Mouse (Mus musculus): ENCODE data around the gene Cdkl3. TPM values are rescaled to one million over a fixed set of nuclear protein-coding genes. Genes with fewer than 3 reads are reported as not detected.
"Not testable (repeated sequence)": the region's sequence is repeated elsewhere in the genome, so short reads cannot be mapped to it uniquely, and the experiment has no call there.

Gene Cdkl3
- total RNA-seq, 4 experiments from 2014 or later, result 2.6 to 5.9 (median 3.0) TPM

DNA sequence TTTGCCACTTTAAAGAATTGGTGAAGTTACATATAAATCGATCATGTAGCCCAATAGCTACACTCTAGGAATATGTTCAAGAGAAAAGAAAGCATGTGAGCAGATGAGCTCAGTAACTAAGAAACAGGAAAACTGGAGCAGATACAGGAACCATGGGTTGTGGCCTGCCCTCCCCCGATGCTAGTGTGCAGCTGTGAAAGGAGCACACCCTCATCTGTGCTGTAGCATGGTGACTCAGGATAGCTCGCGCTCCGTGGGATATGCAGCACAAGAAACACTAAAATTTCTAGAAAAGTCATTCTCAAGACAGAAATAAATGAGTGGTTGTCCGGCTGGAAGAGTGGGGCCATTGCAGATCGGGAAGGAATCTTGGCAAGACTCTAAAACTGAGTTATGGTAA lies 113.1 kb downstream of the Cdkl3 start:
- DNase-seq (ENCODE audit: low spot score in 2 of 2), result no peak

GRCm38 (mm10) chr11:52120415-52120814 lies 116.4 kb downstream of the Cdkl3 start:
- DNase-seq (ENCODE audit: low spot score in 2 of 2), result not testable (repeated sequence)

DNA sequence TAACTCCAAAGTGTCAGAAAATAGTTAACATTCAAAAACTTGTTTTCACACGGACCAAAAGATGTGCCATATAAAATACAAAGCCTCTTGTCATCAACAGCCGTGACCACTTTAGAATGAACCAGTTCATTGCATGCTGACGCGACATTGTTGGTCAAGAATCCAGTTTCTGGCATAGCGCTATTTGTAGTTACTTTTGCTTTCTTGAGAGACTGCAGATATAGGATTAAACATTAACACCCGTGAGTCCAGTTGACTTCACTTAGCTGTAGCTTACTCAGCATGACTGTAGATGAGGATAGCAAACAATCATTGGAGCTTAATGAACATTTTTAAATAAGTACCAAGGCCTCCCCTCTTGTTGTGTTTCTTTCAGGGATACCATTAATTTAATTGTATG lies 118.0 kb downstream of the Cdkl3 start:
- no peak for DNase-seq (ENCODE audit: low spot score in 2 of 2)

DNA sequence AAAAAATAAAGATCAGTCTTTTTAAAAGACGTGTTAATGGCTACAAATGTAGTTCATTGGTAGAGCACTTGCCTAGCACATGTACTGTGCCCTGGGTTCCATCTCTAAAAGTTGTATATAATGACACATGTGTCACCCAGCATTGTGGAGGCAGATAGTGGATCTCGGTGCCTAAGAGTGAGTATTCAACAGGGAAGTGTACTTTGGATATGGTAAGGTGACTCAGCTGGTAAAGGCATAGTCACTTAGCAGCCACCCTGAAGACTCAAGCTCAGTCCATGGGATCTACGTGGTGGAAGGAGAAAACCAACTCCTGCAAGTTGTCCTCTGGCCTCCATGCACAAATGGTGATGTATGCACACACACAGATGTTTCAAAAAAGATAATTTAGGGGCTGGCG lies 120.4 kb downstream of the Cdkl3 start:
- DNase-seq (ENCODE audit: low spot score in 2 of 2), result no peak

DNA sequence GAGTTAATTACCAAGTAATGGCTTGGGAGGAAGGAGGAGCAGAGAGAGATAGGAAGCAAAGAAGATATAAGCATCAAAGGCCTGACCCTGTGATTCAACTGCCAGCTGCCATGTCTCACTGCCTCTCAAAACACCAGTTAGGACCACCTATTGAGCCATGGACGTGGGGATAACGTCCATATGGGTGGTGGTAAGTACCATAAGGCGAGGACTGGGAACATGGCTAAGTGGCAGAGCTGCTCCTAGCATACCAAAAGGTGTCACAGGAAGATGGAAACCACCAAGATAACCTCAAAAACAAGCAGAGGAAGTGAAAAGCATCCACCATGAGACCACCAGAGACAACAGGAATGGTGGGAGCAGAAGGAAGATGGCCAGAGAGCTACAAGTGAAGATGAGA lies 123.1 kb downstream of the Cdkl3 start:
- DNase-seq (ENCODE audit: low spot score in 2 of 2), result no peak

DNA sequence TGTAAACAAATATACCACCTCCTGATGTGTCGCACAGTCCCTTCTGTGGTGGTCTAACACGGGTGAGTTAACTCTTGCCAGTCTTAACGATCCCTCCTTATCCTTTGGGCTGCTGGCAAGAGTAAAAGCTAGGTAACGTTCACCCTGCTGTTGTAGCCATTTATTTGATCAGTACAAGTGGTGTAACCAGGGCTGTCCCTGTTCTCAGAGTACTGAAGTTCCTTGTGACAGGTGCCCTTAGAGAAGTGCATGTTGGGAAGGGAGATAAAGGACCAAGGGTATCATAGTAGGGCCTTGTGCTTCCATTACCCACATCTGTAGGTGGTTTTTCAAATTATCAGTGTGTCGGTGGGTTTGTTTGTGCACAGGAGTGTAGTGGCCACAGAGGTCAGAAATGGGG lies 123.7 kb downstream of the Cdkl3 start:
- no peak for DNase-seq (ENCODE audit: low spot score in 2 of 2)

DNA sequence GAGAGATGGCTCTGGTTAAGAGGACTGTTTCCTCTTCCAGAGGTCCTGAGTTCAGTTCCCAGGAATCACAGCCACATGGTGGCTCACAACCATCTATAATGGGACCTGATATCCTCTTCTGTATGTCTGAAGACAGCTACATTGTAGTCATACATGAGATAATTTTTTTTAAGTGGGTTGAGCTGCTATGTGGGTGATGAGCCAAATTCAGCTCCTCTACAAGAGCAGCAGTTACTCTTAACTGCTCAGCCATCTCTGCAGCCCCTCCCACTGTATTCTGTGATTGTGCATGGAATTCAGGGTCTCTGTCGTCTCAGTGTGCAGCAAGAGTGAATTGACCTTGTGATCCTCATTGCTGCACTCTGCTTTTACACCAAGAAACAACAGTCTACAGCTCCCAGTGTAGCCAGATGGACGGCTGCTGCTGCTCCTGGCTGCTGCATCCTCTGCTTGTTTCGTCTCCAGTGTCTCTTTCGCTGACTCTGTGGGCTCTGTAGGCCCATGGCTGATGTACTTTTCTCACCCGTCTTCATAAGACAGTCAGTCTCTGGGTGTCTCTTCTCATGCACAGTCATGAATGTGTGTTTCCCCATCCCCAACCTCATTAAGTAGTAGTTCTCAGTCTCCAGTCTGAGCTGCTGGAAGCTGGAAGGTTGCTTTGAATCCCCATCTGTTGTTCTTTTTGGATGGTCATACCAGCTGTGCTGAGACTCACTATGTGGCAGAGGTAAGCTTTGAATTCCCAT lies 124.5 kb downstream of the Cdkl3 start:
- DNase-seq (ENCODE audit: low spot score in 2 of 2), result no peak

DNA sequence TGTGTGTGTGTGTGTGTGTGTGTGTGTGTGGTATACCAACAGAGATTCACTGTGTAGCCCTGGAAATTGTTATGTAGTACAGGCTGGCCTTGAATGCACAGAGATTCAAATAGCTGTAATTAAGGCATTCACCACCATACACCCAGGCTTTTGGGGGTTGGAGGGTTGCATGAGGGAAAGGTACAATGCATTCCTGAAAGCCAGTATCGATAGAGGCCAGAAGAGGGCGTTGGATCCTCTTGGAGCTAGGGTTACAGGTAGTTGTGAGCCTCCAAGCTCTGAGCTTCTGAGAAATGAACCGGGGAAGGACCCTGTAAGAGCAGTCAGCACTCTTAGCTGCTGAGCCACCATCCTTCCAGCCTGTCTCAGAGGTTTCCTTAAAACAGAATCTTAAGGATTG lies 125.2 kb downstream of the Cdkl3 start:
- DNase-seq (ENCODE audit: low spot score in 2 of 2), result no peak

DNA sequence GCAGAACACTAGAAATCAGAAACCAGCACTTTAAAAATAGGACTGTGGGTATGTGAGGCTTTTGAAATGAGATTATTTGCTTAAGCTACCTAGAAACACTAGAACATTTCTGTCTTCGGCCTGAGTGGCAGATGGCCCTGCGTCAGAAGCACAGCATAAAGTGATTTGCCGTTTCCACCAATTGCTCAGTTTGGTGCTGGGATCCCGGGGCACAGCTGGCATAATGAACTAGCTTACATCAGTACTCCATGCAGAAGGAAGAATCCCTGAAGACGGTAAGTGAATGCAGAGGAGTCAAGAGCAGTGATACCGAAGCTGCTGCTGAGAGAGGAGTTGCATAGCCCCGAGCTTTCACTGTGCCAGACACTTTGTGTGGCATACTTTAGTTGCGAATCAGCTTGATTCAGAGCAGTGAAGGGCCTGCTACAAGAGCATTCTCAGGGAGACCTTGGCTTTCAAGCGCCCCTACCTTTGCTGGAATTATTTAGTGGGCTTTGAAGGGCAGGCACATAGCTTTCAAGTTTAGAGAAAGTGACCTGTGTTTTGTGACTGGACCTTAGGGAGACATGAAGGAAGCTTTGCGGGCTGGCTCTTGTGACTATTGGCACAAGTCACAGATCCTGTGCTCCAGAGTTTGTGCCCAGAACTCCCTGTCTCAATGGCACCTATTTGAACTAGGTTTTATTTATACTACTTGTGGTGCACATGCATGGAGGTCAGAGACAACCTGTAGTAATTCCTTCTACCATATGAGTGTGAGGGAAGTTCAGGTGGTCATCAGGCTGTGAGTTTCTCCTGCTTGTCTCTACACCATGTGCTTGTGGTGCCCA lies 125.8 kb downstream of the Cdkl3 start:
- DNase-seq (ENCODE audit: low spot score in 2 of 2), result no peak

DNA sequence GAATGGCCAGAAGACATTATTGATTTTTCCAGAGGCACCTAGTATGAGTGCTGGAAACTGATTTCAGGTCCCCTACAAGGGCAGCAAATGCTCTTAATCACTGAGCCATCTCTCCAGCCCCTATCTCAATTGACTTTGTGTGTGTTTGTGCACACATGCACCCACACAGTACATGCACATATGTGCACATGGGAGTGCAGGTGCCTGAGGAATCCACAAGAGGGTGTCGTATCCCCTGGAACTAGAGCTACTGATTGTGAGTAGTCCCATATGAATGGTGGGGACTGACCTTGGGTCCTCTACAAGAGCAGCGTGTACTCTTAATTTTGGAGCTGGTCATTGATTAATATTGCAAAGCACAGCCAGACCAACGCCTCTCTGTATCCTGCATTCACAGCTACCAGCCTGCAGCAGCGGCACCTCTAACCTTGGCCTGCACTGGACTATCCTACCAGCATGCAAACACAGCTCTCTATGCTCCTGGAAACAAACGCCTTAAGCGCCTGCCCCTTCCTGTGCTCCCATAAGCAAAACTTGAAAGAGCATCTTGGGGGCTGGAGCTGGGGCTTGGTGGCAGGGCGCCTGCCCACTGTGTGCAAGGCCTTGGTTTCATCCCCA lies 126.5 kb downstream of the Cdkl3 start:
- DNase-seq (ENCODE audit: low spot score in 2 of 2), result no peak

Small RNA genes within 50 kb of the gene (microRNA-seq; reads per million reads assigned to microRNA genes)
- gene Gm24157 (not detected), gene Mir3061 (87.3 reads per million, percentile 49 among the genes with 10 or more reads in this experiment)

Other genes starting within 250 kb of the Cdkl3 start
- 10 to 100 TPM; 34.7 to 51.4 (median 36.2) TPM for gene Sec24a, start 240.6 kb upstream of the Cdkl3 start, total RNA-seq (2022)
- 100 to 1,000 TPM; 497 to 597 (median 580) TPM for gene Sar1b, start 240.5 kb upstream of the Cdkl3 start, total RNA-seq (2022)
- 10 to 100 TPM in 1 of 4 experiments, 1 to 10 TPM in 3; 4.4 to 10.0 (median 9.1) TPM for gene Jade2, start 146.6 kb upstream of the Cdkl3 start, total RNA-seq (2022)
- 10 to 100 TPM; 26.1 to 41.4 (median 30.0) TPM for gene Cdkn2aipnl, start 36.6 kb upstream of the Cdkl3 start, total RNA-seq (2022)
- 100 to 1,000 TPM; 518 to 669 (median 555) TPM for gene Ube2b, start 3.5 kb upstream of the Cdkl3 start, total RNA-seq (2022)
- 10 to 100 TPM; 38.1 to 44.0 (median 41.0) TPM for gene Ppp2ca, start 94.5 kb downstream of the Cdkl3 start, total RNA-seq (2022)
- not detected for gene Olfr1373, start 141.3 kb downstream of the Cdkl3 start, total RNA-seq (2022)
- not detected for gene Olfr1371, start 209.8 kb downstream of the Cdkl3 start, total RNA-seq (2022)
- 100 to 1,000 TPM; 285 to 312 (median 290) TPM for gene Skp1a, start 227.8 kb downstream of the Cdkl3 start, total RNA-seq (2022)